Mouse (Mus musculus): ENCODE data around the gene Runx1. TPM values are rescaled to one million over a fixed set of nuclear protein-coding genes. Genes with fewer than 3 reads are reported as not detected.

Gene Runx1
- polyA plus RNA-seq, 2 experiments from 2014 or later: 40.2 to 41.6 TPM

- peak; percentile 30 for ATAC-seq
Measured at GRCm38 (mm10) chr16:92825204-92825843, 625 bp downstream of the Runx1 start.

- no peak for ATAC-seq
Measured at GRCm38 (mm10) chr16:92824723-92825203, 1.2 kb downstream of the Runx1 start.

GRCm38 (mm10) chr16:92824003-92824722 is 1.8 kb downstream of the Runx1 start:
- ATAC-seq: no peak

GRCm38 (mm10) chr16:92823381-92823862 is 2.5 kb downstream of the Runx1 start:
- ATAC-seq: no peak

GRCm38 (mm10) chr16:92822676-92823075 is 3.3 kb downstream of the Runx1 start:
- no peak for ATAC-seq

- ATAC-seq: no peak
Measured at GRCm38 (mm10) chr16:92821938-92822629, 3.9 kb downstream of the Runx1 start.

GRCm38 (mm10) chr16:92821596-92821937 is 4.4 kb downstream of the Runx1 start:
- peak; percentile 3 for ATAC-seq

GRCm38 (mm10) chr16:92820451-92820850 is 5.5 kb downstream of the Runx1 start:
- peak; percentile 4 for ATAC-seq

GRCm38 (mm10) chr16:92818480-92819269 is 7.3 kb downstream of the Runx1 start:
- peak; percentile 74 for ATAC-seq

- ATAC-seq: no peak
Measured at GRCm38 (mm10) chr16:92816092-92816491, 9.9 kb downstream of the Runx1 start.

GRCm38 (mm10) chr16:92815195-92815527 is 10.8 kb downstream of the Runx1 start:
- peak; percentile 10 for ATAC-seq

GRCm38 (mm10) chr16:92814366-92815194 is 11.4 kb downstream of the Runx1 start:
- ATAC-seq: peak; percentile 35

GRCm38 (mm10) chr16:92812405-92812804 is 13.5 kb downstream of the Runx1 start:
- no peak for ATAC-seq

GRCm38 (mm10) chr16:92810568-92811240 is 15.2 kb downstream of the Runx1 start:
- peak; percentile 3 for ATAC-seq

GRCm38 (mm10) chr16:92807772-92808171 is 18.2 kb downstream of the Runx1 start:
- no peak for ATAC-seq

- ATAC-seq: peak; percentile 24
Measured at GRCm38 (mm10) chr16:92803076-92803580, 22.8 kb downstream of the Runx1 start.

GRCm38 (mm10) chr16:92801567-92801966 is 24.4 kb downstream of the Runx1 start:
- ATAC-seq: peak; percentile 84

GRCm38 (mm10) chr16:92800845-92801244 is 25.1 kb downstream of the Runx1 start:
- ATAC-seq: no peak

GRCm38 (mm10) chr16:92799940-92800339 is 26.0 kb downstream of the Runx1 start:
- ATAC-seq: no peak

GRCm38 (mm10) chr16:92794197-92794596 is 31.8 kb downstream of the Runx1 start:
- ATAC-seq: no peak

- ATAC-seq: no peak
Measured at GRCm38 (mm10) chr16:92793741-92794140, 32.2 kb downstream of the Runx1 start.
